Mouse (Mus musculus) liver, embryonic 16.5 days (tissue): ENCODE measurements at regions not wholly inside any gene's neighbourhood (a gene's known extent, or its start where the extent isn't known, plus 50 kb on each side); places are given as distances from the start of the nearest gene placed in this dataset.

ENCODE experiments used
- ATAC-seq: fragments of 200-750 bp; cut with Nextera tagmentation; 2 replicates; pipeline ENCODE4 v1.8.0; 2017; ENCODE audit warnings: low read depth, mild to moderate bottlenecking, moderate number of reproducible peaks, moderate library complexity
- H3K27ac ChIP-seq: fragments of 300-500 bp; sonication (generic); 2 replicates; pipeline ENCODE4 v1.5.1; 2014; ENCODE audit warnings: mild to moderate bottlenecking, low read length
- H3K27me3 ChIP-seq: fragments of 300-500 bp; sonication (generic); 2 replicates; pipeline ENCODE4 v1.6.1; 2014; ENCODE audit warnings: low read depth, low read length, mixed read lengths; ENCODE audit not compliant: control insufficient read depth, insufficient read depth
- H3K36me3 ChIP-seq: fragments of 300-500 bp; sonication (generic); 2 replicates; pipeline ENCODE4 v1.6.1; 2014; ENCODE audit warnings: mild to moderate bottlenecking; ENCODE audit not compliant: control insufficient read depth, insufficient read depth
- H3K4me1 ChIP-seq: fragments of 300-500 bp; sonication (generic); 2 replicates; pipeline ENCODE4 v1.6.1; 2014; ENCODE audit warnings: low read depth, low read length, mixed read lengths; ENCODE audit not compliant: control insufficient read depth
- H3K4me2 ChIP-seq: fragments of 300-500 bp; sonication (generic); 2 replicates; pipeline ENCODE4 v1.6.1; 2014; ENCODE audit warnings: low read depth, low read length, mixed read lengths
- H3K4me3 ChIP-seq: fragments of 300-500 bp; sonication (generic); 2 replicates; pipeline ENCODE4 v1.5.1; 2014; ENCODE audit warnings: low read depth, mild to moderate bottlenecking, low read length
- H3K9ac ChIP-seq: fragments of 300-500 bp; sonication (generic); 2 replicates; pipeline ENCODE4 v1.6.1; 2014; ENCODE audit warnings: low read depth, low read length
- H3K9me3 ChIP-seq: fragments of 300-500 bp; sonication (generic); replicated peaks from 2 replicates; pipeline ENCODE4 v1.6.1; 2016; ENCODE audit warnings: low read length; ENCODE audit not compliant: control insufficient read depth
- whole genome bisulfite sequencing: fragments of 180-500 bp; shearing (Covaris S2); extraction: QIAGEN DNeasy Blood & Tissue Kit; methylation state at CpG from one replicate; pipeline ENCODE4 v1.1.7; 2014; ENCODE audit not compliant: insufficient replicate concordance; 5-methylcytosine and 5-hydroxymethylcytosine counted together

DNA sequence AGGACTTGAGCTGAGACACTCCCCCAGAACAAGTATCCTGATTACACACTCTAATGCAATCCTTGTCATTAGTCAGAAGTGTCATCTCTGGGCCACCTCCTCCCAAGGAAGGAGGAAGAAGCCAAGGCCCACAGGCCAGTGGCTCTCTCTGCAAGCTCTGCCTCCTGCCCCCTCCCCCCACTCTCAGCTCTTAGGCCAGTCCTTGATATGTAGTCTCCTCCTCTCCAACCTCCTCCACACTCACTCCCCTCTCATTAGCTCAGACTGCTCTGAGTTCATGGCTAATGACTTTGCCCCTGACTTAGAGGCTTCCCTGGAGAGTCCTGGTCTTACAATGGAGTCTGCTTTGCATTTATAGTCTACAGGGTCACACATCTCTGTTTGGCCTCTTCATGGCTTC is 139.3 kb downstream of the Tle3 start:
- Histone ChIP-seq H3K4me2 (no peak overlapping the region), H3K4me1 (no peaks in the 10 kb centered on the region), H3K27ac (no peak overlapping the region), H3K4me3 (no peak overlapping the region), H3K9me3 (no peaks in the 10 kb centered on the region), H3K36me3 (no peaks in the 10 kb centered on the region), H3K9ac (no peak overlapping the region), H3K27me3 (peaks cover 13% of the 10 kb centered on the region)
- ATAC-seq: no peak

DNA sequence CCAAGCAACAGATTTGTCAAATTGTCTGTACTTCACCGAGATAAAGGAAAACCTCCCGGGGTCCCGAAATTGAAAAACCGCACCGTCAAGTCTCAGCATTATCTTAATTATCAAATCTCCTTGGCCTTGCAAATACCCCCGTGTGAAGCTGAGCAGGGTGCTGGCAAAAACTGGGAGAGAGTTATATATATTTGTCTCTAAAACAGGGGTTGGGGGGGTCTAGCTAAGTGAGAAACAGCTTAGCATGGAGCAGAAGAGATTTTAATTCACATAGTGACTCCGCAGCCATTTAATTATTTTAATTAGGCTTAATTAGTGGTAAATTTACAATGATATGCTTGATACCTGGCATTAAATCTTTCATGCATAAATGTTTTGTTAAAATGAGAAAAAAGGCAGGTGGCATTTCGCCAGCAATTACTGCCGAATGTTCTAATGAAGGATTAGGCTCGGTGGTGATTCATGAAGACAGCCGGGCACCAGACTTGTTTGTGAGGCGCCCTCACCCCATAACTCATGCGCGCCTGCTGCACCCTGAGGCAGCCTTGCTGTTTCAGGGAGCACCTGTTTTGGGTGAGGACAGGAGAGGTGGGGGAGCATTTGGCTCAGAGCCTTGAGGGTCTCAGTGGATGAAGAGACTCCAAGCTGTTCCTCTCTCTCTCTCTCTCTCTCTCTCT is 138.2 kb downstream of the Tle3 start:
- H3K4me1 ChIP-seq: no peaks in the 10 kb centered on the region
- no peak overlapping the region for H3K27ac ChIP-seq
- 28% methylated on average over 14 of the region's 14 CpGs for WGBS
- no peak overlapping the region for H3K9ac ChIP-seq
- no peaks in the 10 kb centered on the region for H3K9me3 ChIP-seq
- H3K36me3 ChIP-seq: no peaks in the 10 kb centered on the region
- no peak overlapping the region for H3K4me3 ChIP-seq
- no peak overlapping the region for H3K4me2 ChIP-seq
- peaks cover 13% of the 10 kb centered on the region for H3K27me3 ChIP-seq
- no peak for ATAC-seq

DNA sequence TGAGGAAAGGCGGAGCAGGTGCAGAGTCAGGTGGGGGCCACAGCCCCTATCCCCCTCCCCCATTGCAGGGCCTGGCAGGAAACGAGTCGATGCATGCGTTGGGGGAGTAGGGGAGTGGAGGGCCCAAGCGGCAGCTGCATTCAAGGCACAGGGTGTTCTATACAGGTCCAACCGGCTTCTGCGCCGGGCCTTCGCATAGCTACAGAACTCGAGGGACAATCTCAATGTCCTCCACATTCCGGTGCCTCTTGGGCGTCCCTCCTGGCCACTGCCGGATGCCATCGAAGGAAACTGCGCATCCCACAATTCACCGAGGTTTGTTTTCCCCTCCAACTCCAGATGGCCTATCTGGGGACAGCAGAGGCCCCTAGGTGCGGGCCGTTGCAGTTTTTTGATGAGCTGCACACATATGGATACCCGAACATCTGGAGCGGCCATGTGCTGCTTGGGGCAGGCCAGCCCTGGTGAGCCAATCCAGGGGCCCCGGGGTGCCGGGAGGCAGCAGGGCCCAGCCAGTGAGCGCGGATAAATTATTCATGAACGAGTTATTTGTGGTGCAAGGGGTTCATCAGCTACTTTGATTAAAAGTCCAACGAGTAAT is 137.5 kb downstream of the Tle3 start:
- Histone ChIP-seq H3K27me3 (peaks cover 13% of the 10 kb centered on the region), H3K9ac (no peak overlapping the region), H3K4me3 (no peak overlapping the region), H3K4me2 (no peak overlapping the region), H3K4me1 (no peaks in the 10 kb centered on the region), H3K9me3 (no peaks in the 10 kb centered on the region), H3K27ac (no peak overlapping the region), H3K36me3 (no peaks in the 10 kb centered on the region)
- WGBS: 16% methylated on average over 26 of the region's 26 CpGs
- no peak for ATAC-seq

DNA sequence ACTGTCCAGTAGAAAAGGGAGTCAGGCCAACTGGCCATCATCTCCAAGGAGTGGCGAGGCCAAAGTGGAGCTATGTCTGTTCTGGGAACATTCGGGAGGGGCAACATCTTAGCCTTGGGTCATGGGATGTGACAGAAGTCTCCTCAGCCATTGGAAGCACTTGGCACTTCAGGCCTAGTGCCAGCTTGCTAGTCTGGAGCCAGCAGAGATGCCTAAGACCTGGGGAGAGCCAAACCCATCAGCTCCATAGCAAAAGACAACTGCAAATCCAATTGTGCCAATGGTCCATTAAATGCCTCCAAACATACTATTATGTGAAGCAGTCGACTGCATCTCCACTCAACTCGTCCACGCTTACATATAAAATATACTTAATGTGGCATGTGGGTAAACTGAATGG is 136.9 kb downstream of the Tle3 start:
- Histone ChIP-seq H3K4me1 (no peaks in the 10 kb centered on the region), H3K9me3 (no peaks in the 10 kb centered on the region), H3K27ac (no peak overlapping the region), H3K4me2 (no peak overlapping the region), H3K9ac (no peak overlapping the region), H3K27me3 (peaks cover 13% of the 10 kb centered on the region), H3K4me3 (no peak overlapping the region), H3K36me3 (no peaks in the 10 kb centered on the region)
- ATAC-seq: no peak
- WGBS: 43% methylated on average over 5 of the region's 5 CpGs

DNA sequence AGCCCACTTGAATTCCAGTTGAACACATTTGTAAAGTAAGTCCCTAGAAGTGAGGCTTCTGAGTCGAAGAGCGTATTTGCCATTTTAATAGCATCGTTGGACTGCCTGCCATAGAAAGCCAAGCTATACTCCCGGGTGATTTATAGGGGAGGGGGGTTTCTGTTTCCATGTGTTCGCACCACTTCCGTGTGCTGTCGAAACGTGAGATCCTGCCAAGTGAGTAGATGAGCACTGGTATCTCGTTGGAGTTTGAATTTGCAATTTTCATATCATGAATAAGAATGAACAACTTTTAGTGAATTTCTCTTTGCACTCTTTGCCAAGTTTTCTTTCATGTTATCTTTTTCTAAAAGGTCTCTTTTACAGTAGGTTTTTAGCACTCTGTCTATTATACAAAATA is 128.7 kb downstream of the Tle3 start:
- H3K27ac ChIP-seq: no peak overlapping the region
- H3K27me3 ChIP-seq: no peaks in the 10 kb centered on the region
- H3K36me3 ChIP-seq: no peaks in the 10 kb centered on the region
- no peak overlapping the region for H3K9ac ChIP-seq
- no peak for ATAC-seq
- 72% methylated on average over 9 of the region's 9 CpGs for WGBS
- H3K4me3 ChIP-seq: no peak overlapping the region
- no peaks in the 10 kb centered on the region for H3K9me3 ChIP-seq
- H3K4me1 ChIP-seq: no peaks in the 10 kb centered on the region
- H3K4me2 ChIP-seq: no peak overlapping the region

DNA sequence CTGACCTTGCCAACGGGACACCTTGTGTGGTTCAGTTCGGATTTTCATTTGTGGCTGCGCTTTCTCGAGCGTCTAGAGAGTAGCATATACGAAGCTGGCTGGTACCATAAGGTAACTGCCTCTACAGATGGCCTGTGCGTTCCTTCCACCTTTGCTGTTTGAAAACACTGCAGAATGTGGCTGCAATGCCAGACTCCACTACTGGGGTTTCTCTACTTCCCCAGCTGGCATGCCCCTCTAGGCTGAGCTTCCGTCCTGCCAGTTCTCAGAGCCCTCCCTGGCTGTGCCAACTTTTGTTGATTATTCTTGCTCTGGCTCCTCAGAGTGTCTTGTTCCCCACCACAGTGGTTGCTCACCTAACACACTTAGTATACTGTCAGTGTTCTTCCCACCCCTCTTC is 120.7 kb downstream of the Tle3 start:
- no peak overlapping the region for H3K27ac ChIP-seq
- H3K9me3 ChIP-seq: no peaks in the 10 kb centered on the region
- WGBS: 65% methylated on average over 8 of the region's 8 CpGs
- no peak overlapping the region for H3K4me3 ChIP-seq
- H3K9ac ChIP-seq: no peak overlapping the region
- H3K4me2 ChIP-seq: no peak overlapping the region
- no peaks in the 10 kb centered on the region for H3K4me1 ChIP-seq
- H3K36me3 ChIP-seq: no peaks in the 10 kb centered on the region
- H3K27me3 ChIP-seq: no peaks in the 10 kb centered on the region
- no peak for ATAC-seq

DNA sequence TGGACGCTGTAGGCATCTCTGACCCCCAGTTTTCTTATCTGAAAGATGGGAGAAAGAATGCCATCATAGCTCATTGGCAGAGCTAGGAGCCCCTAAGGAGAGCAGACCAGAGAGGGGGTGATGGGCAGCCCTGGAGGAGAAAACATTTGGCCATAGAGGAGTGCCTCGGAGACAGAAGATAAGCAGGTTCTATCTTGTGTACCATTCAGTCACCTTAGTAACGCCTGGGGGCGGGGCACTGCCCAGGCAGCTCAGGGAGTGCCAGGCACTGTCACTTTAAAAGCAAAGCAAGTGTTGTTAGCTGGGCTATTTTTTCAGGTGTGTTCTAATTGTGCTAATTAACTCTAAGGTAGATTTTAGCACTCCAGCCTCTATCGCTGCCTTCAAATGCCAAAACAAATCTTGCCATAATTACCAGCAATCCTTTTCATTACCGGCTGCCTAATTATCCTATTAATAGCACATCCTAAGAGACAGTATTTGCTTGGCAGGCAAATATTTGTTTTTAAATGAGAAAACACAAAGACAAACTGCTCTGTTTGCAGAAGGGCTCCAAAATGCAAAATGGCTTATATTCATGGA is 119.1 kb downstream of the Tle3 start:
- 38% methylated on average over 6 of the region's 6 CpGs for WGBS
- no peak for ATAC-seq
- Histone ChIP-seq H3K4me2 (no peak overlapping the region), H3K27ac (no peak overlapping the region), H3K27me3 (no peaks in the 10 kb centered on the region), H3K36me3 (no peaks in the 10 kb centered on the region), H3K4me1 (no peaks in the 10 kb centered on the region), H3K9ac (no peak overlapping the region), H3K9me3 (no peaks in the 10 kb centered on the region), H3K4me3 (no peak overlapping the region)

DNA sequence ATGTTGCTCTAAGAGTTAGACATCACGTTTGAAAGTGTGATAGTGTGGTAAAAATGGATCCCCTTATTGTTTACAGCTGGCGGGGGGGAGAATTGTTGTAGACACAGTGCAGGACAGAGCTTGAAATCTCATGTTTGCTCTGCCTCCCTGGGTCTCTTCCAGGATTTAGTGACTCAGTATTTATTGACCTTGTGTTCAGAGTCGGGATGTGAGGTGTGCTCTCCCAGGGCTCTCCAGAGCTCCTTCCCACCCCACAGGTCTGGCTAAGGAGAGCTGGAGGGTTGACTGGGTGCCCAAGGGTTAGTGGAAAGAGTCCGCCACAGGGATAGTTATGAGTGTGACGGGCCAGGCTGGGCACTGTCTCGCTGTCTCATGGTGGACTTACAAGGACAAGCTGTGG is 117.8 kb downstream of the Tle3 start:
- Histone ChIP-seq H3K4me3 (no peak overlapping the region), H3K27me3 (no peaks in the 10 kb centered on the region), H3K4me1 (no peaks in the 10 kb centered on the region), H3K9ac (no peak overlapping the region), H3K9me3 (no peaks in the 10 kb centered on the region), H3K27ac (no peak overlapping the region), H3K36me3 (no peaks in the 10 kb centered on the region), H3K4me2 (no peak overlapping the region)
- 52% methylated on average over 6 of the region's 6 CpGs for WGBS
- ATAC-seq: no peak

DNA sequence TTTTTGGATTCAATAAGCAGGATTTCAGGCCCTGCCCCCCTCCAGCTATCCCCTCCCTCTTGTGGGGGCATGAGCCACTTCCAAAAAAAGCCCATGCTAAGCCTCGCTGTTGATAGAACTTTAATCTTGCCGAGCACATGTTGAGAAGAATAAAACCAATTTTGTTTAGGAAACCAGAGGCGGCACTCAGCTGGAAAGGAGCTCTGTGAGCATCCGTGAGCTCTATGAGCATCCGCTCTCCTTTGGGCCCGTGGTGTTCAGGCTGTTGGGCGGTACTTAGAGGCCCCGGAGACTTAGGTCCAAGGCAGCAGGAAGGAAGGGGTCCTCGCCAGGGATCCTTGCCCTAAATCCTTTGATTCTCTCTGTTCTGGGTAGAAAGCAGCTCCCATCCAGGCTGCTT is 117.0 kb downstream of the Tle3 start:
- Histone ChIP-seq H3K4me2 (no peak overlapping the region), H3K9ac (no peak overlapping the region), H3K27ac (no peak overlapping the region), H3K9me3 (no peaks in the 10 kb centered on the region), H3K27me3 (no peaks in the 10 kb centered on the region), H3K36me3 (no peaks in the 10 kb centered on the region), H3K4me3 (no peak overlapping the region), H3K4me1 (no peaks in the 10 kb centered on the region)
- ATAC-seq: no peak
- 33% methylated on average over 9 of the region's 9 CpGs for WGBS
